Mouse (Mus musculus) olfactory bulb, adult 2 months (tissue): Measurements from ENCODE around the gene Gm3646. TPM values are rescaled to one million over a fixed set of nuclear protein-coding genes. Genes with fewer than 3 reads are reported as not detected.

ENCODE experiments used
- H3K27ac ChIP-seq: fragments of 200-500 bp; 2 replicates; pipeline ENCODE4 v1.5.1; 2012; ENCODE audit warnings: low read depth, low read length; ENCODE audit not compliant: insufficient read depth
- H3K4me1 ChIP-seq: fragments of 200-500 bp; 2 replicates; pipeline ENCODE4 v1.6.1; 2012; ENCODE audit warnings: low read length; ENCODE audit not compliant: control insufficient read depth, insufficient read depth
- H3K4me3 ChIP-seq: fragments of 200-500 bp; 2 replicates; pipeline ENCODE4 v1.5.1; 2012; ENCODE audit warnings: mild to moderate bottlenecking, low read depth, low read length, moderate library complexity; ENCODE audit not compliant: insufficient read depth
- CTCF ChIP-seq: fragments of 200-500 bp; IDR thresholded peaks from 2 replicates; pipeline ENCODE4 v1.5.1; 2012; ENCODE audit warnings: low read depth, mild to moderate bottlenecking, low read length, moderate library complexity; ENCODE audit not compliant: insufficient read depth
- POLR2A ChIP-seq: fragments of 200-500 bp; IDR thresholded peaks from 2 replicates; pipeline ENCODE4 v1.6.1; 2012; ENCODE audit warnings: mild to moderate bottlenecking, low read depth, low read length, moderate library complexity; ENCODE audit not compliant: insufficient read depth
- WGBS: fragments of 180-500 bp; shearing (Covaris S2); methylation state at CpG from one replicate; pipeline ENCODE4 v1.1.7; 2018; 5-methylcytosine and 5-hydroxymethylcytosine counted together
- polyA plus RNA-seq: library from polyadenylated mRNA; stranded (reverse); fragments of >200 nt; gene quantifications from 2 replicates; pipeline ENCODE4 v1.2.4, GENCODE M21; 2012; ENCODE audit warnings: low replicate concordance; ENCODE audit not compliant: missing spikeins, insufficient read depth, insufficient read length

Gene Gm3646
- polyA plus RNA-seq, 1 experiment: not detected

DNA sequence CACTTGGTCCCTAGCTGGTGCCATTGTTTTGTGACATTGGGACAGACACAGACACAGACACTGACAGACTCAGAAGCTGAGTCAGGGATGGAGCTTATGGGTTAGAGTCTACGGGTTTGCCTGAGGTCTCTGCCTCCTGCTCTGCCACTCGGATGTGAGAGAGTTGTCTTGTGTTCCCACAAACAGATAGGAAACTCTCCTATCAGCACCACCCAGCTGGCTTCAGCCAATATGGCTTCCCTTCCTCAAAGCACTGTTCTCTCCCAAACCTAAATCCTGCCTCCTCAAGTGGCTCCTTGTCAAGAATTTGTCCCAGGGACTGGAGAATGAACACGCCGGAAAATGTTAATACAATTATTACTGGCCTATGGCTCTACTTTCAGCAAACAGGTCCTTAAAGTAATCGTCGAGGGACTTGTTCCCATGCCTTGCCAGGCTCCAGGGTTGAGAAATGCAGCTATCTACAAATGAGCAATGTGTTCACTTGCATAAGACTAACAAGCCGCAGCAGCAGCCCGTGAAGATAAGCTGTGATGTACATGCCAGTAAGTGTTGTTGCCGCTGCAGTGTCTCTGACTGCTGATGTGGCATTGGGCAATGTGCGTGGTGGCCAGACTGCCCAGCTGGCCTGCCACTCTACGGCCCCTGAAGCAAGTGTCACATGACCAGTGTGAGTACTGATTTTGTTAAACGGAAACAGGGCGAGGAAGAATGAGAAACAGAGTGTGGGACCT is 50.7 kb downstream of the Gm3646 start:
- Histone ChIP-seq H3K27ac (no peak overlapping the region), H3K4me1 (no peaks in the 10 kb centered on the region), H3K4me3 (no peak overlapping the region)
- 81% methylated on average over 13 of the region's 13 CpGs for WGBS
- no peak for TF ChIP-seq POLR2A
- TF ChIP-seq CTCF: no peak

Other genes starting within 250 kb of the Gm3646 start
- gene Rnf149, start 227.9 kb downstream of the Gm3646 start, polyA plus RNA-seq: not detected in 2 replicates
- not detected in 2 replicates for gene Creg2, start 153.9 kb downstream of the Gm3646 start, polyA plus RNA-seq
- not detected in 2 replicates for gene Rfx8, start 84.3 kb downstream of the Gm3646 start, polyA plus RNA-seq
- gene Map4k4, start 95.6 kb upstream of the Gm3646 start, polyA plus RNA-seq: 300 and 913 TPM in 2 replicates